7 mouse cellular contexts compared by ENCODE assay signal in the genomic region with DNA sequence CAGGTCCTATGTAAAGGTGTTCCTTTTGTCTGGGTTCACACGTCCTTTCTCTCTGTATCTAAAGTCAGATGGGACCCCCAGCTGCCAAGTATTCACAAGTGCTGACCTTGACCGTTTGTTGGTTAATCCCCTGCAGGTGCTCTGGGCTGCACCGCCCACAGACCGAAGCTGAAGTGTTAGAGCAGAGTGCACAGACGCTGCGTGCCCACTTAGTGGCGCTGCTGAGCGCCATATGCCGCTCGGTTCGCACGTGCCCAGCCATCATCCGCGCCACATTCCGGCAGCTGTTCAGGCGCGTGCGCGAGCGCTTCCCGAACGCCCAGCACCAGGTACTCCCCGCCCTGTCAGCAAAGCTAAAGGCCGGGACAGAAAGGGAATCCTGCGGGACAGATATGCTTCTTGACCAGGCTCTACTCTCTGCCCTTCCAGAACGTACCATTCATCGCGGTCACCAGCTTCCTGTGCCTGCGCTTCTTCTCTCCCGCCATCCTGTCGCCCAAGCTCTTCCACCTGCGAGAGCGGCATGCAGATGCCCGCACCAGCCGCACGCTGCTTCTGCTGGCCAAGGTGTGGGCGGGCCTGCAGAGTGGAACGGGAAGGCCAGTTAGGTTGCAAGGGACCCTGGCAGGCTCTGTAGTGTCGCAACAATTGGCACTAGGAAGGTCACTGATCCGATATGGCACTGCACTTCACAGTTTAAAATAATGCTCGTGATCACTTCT. TPM values are rescaled to one million over a fixed set of nuclear protein-coding genes. Genes with fewer than 3 reads are reported as not detected.
A peak's percentile ranks its signal among the peaks of the same experiment; 100 is the strongest.
DNase-seq lines count a peak whose midpoint lies in the region; ATAC-seq lines count a peak whose summit lies in the region.

No protein-coding gene starts in this region.

- peak; percentile 96 for ATAC-seq in common myeloid progenitor, adult 5-6 weeks (replicated peaks; ENCODE audit: low read depth, poor library complexity, severe bottlenecking)
- peak; percentile 48; the same call in 1 of the 2 replicates for ATAC-seq in limb, embryonic 12.5 days (ENCODE audit: insufficient number of reproducible peaks, insufficient read depth, low FRiP score, low TSS enrichment, low read depth)
- peak; percentile 82 for ATAC-seq in midbrain, embryonic 14.5 days (ENCODE audit: low FRiP score, low TSS enrichment)

- H3K4me2 ChIP-seq in limb, embryonic 12.5 days = peak overlapping the region; percentile 63
- H3K4me2 ChIP-seq in midbrain, embryonic 14.5 days (ENCODE audit: low read length) = peak overlapping the region; percentile 61

- peak; percentile 72 for DNase-seq in adrenal gland, adult 2 months
- peak; percentile 73 for DNase-seq in gastrocnemius, postnatal 10 days
- DNase-seq in kidney, adult 11 months = peak; percentile 55
- DNase-seq in midbrain, embryonic 14.5 days = peak; percentile 92
- peak; percentile 34 to 56 for DNase-seq in spleen, adult 18-20 months

- peak overlapping the region; percentile 51 for H3K9ac ChIP-seq in limb, embryonic 12.5 days (replicated peaks)
- H3K9ac ChIP-seq in midbrain, embryonic 14.5 days (replicated peaks; ENCODE audit: low read length) = peak overlapping the region; percentile 36; the same call in 1 of the 2 replicates

- no peak overlapping the region for H3K27ac ChIP-seq in limb, embryonic 12.5 days
- no peak overlapping the region for H3K27ac ChIP-seq in midbrain, embryonic 14.5 days (replicated peaks; ENCODE audit: low read depth, low read length)

- H3K4me3 ChIP-seq in limb, embryonic 12.5 days (replicated peaks) = peak overlapping the region; percentile 36
- H3K4me3 ChIP-seq in midbrain, embryonic 14.5 days (replicated peaks; ENCODE audit: low read depth, low read length) = peak overlapping the region; percentile 34

- H3K4me1 ChIP-seq in limb, embryonic 12.5 days (replicated peaks) = peaks cover 9% of the 10 kb centered on the region; the same call in 1 of the 2 replicates
- H3K4me1 ChIP-seq in midbrain, embryonic 14.5 days (ENCODE audit: control insufficient read depth, insufficient read depth, low read length) = no peaks in the 10 kb centered on the region

- 6% methylated on average over 41 of the region's 41 CpGs for WGBS in limb, embryonic 12.5 days
- 5% methylated on average over 41 of the region's 41 CpGs for WGBS in midbrain, embryonic 14.5 days

- H3K27me3 ChIP-seq in limb, embryonic 12.5 days = peaks cover 43% of the 10 kb centered on the region
- H3K27me3 ChIP-seq in midbrain, embryonic 14.5 days (ENCODE audit: control insufficient read depth, insufficient read depth, low read length) = peaks cover 13% of the 10 kb centered on the region; the same call in 1 of the 2 replicates

- no peaks in the 10 kb centered on the region for H3K36me3 ChIP-seq in limb, embryonic 12.5 days
- H3K36me3 ChIP-seq in midbrain, embryonic 14.5 days (ENCODE audit: control insufficient read depth, insufficient read depth, low read length) = 0 out of 2 replicates have a peak, but pooled peaks cover 2% of the 10 kb centered on the region

- H3K9me3 ChIP-seq in limb, embryonic 12.5 days = 0 out of 2 replicates have a peak, but pooled peaks cover 3% of the 10 kb centered on the region
- H3K9me3 ChIP-seq in midbrain, embryonic 14.5 days (ENCODE audit: control insufficient read depth, low read length) = no peaks in the 10 kb centered on the region

RNA-seq across cellular contexts. Expression of gene Polr2j, which starts 14.2 kb away (rescaled TPM):
- total RNA-seq in adrenal gland, adult 2 months (2021) = 10 to 100 TPM; 88.6 to 94.3 TPM
- 22.3 and 34.0 TPM in 2 replicates for polyA plus RNA-seq in adrenal gland, adult 2 months (2012; rRNA removed)
- 158 and 163 TPM in 2 replicates for total RNA-seq in common myeloid progenitor, adult 5-6 weeks (2017)
- 10 to 100 TPM; 71.2 to 75.6 TPM for total RNA-seq in gastrocnemius, postnatal 10 days (2021)
- polyA plus RNA-seq in limb, embryonic 12.5 days (2016; fragmentation: Nextera tagmentation; extraction: Ambion mirVana) = 253 and 261 TPM in 2 replicates
- polyA plus RNA-seq in midbrain, embryonic 14.5 days (2014; fragmentation: Nextera tagmentation; extraction: Ambion mirVana) = 233 and 265 TPM in 2 replicates

RNA-seq across cellular contexts. Expression of gene Rasa4, which starts 18.5 kb away (rescaled TPM):
- total RNA-seq in adrenal gland, adult 2 months (2021) = 10 to 100 TPM; 10.5 to 14.7 TPM
- 29.5 and 34.4 TPM in 2 replicates for polyA plus RNA-seq in adrenal gland, adult 2 months (2012; rRNA removed)
- total RNA-seq in common myeloid progenitor, adult 5-6 weeks (2017) = 23.9 and 35.9 TPM in 2 replicates
- total RNA-seq in gastrocnemius, postnatal 10 days (2021) = 10 to 100 TPM; 12.9 to 20.5 TPM
- polyA plus RNA-seq in limb, embryonic 12.5 days (2016; fragmentation: Nextera tagmentation; extraction: Ambion mirVana) = 9.2 and 9.7 TPM in 2 replicates
- 16.9 and 17.1 TPM in 2 replicates for polyA plus RNA-seq in midbrain, embryonic 14.5 days (2014; fragmentation: Nextera tagmentation; extraction: Ambion mirVana)

RNA-seq across cellular contexts. Expression of gene Lrwd1, which starts 33.6 kb away (rescaled TPM):
- total RNA-seq in adrenal gland, adult 2 months (2021) = 10 to 100 TPM in 1 of 2 experiments, 1 to 10 TPM in 1; 8.0 to 11.9 TPM
- 24.8 and 26.6 TPM in 2 replicates for polyA plus RNA-seq in adrenal gland, adult 2 months (2012; rRNA removed)
- total RNA-seq in common myeloid progenitor, adult 5-6 weeks (2017) = 48.9 and 57.0 TPM in 2 replicates
- 1 to 10 TPM; 4.9 to 7.4 TPM for total RNA-seq in gastrocnemius, postnatal 10 days (2021)
- 49.6 and 50.2 TPM in 2 replicates for polyA plus RNA-seq in limb, embryonic 12.5 days (2016; fragmentation: Nextera tagmentation; extraction: Ambion mirVana)
- polyA plus RNA-seq in midbrain, embryonic 14.5 days (2014; fragmentation: Nextera tagmentation; extraction: Ambion mirVana) = 22.7 and 24.5 TPM in 2 replicates

RNA-seq across cellular contexts. Expression of gene Alkbh4, which starts 33.7 kb away (rescaled TPM):
- total RNA-seq in adrenal gland, adult 2 months (2021) = 1 to 10 TPM; 7.8 to 8.9 TPM
- polyA plus RNA-seq in adrenal gland, adult 2 months (2012; rRNA removed) = 16.3 and 20.6 TPM in 2 replicates
- 11.8 and 14.3 TPM in 2 replicates for total RNA-seq in common myeloid progenitor, adult 5-6 weeks (2017)
- 1 to 10 TPM; 5.0 to 6.2 TPM for total RNA-seq in gastrocnemius, postnatal 10 days (2021)
- 27.7 and 29.9 TPM in 2 replicates for polyA plus RNA-seq in limb, embryonic 12.5 days (2016; fragmentation: Nextera tagmentation; extraction: Ambion mirVana)
- polyA plus RNA-seq in midbrain, embryonic 14.5 days (2014; fragmentation: Nextera tagmentation; extraction: Ambion mirVana) = 16.8 and 20.0 TPM in 2 replicates

RNA-seq across cellular contexts. Expression of gene Upk3bl, which starts 48.0 kb away (rescaled TPM):
- under 1 TPM in 1 of 2 experiments, not detected in 1; 0.35 TPM for total RNA-seq in adrenal gland, adult 2 months (2021)
- polyA plus RNA-seq in adrenal gland, adult 2 months (2012; rRNA removed) = 0.30 TPM in 1 of 2 replicates, not detected in the other
- total RNA-seq in common myeloid progenitor, adult 5-6 weeks (2017) = not detected in 2 replicates
- not detected for total RNA-seq in gastrocnemius, postnatal 10 days (2021)
- polyA plus RNA-seq in limb, embryonic 12.5 days (2016; fragmentation: Nextera tagmentation; extraction: Ambion mirVana) = 5.0 and 5.4 TPM in 2 replicates
- polyA plus RNA-seq in midbrain, embryonic 14.5 days (2014; fragmentation: Nextera tagmentation; extraction: Ambion mirVana) = not detected in 2 replicates
